17 mouse cellular contexts compared by ENCODE assay signal in the genomic region with DNA sequence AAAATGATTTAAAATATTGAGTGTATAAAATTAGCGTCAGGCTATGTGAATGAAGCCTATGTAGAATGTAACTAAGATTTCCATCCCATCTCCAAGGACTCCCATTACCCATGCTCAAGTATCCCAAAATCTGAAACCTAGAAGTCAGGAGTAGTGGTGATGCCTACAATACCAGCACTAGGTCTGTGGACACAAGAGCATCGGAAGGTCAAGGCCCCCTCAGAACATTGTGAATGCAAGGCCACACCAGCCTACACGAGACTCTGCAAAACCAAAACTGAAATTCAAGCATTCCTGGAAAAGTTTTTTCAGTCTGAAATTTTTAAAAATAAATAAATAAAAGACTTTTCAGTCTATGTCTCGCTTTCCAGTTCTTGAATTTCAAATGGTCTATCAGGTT. TPM values are rescaled to one million over a fixed set of nuclear protein-coding genes. Genes with fewer than 3 reads are reported as not detected.
DNase-seq lines count a peak whose midpoint lies in the region; ATAC-seq lines count a peak whose summit lies in the region.
"Had no signal": no experiment of that assay in that cellular context is flagged by ENCODE, and none has a peak within 500 bp of the region (broad histone marks: within the 10 kb centered on the region; RNA-seq: fewer than 3 reads in every experiment).

No protein-coding gene starts in this region.

- H3K9ac ChIP-seq in heart, embryonic 15.5 days: no peak overlapping the region
- H3K9ac ChIP-seq: embryonic facial prominence, embryonic 15.5 days; hindbrain, embryonic 14.5 days; intestine, embryonic 15.5 days; kidney, embryonic 15.5 days had no signal

- no peaks in the 10 kb centered on the region for H3K9me3 ChIP-seq in heart, embryonic 10.5 days
- no peaks in the 10 kb centered on the region for H3K9me3 ChIP-seq in heart, embryonic 15.5 days (replicated peaks)
- H3K9me3 ChIP-seq: embryonic facial prominence, embryonic 15.5 days; forebrain, embryonic 10.5 days; hindbrain, embryonic 10.5 days; intestine, embryonic 15.5 days; kidney, embryonic 15.5 days had no signal

- no peaks in the 10 kb centered on the region for H3K27me3 ChIP-seq in heart, embryonic 10.5 days (ENCODE audit: insufficient read depth, poor library complexity, severe bottlenecking)
- no peaks in the 10 kb centered on the region for H3K27me3 ChIP-seq in heart, embryonic 15.5 days
- H3K27me3 ChIP-seq: CH12.LX; embryonic facial prominence, embryonic 15.5 days; intestine, embryonic 15.5 days; kidney, embryonic 15.5 days; Patski had no signal

- ATAC-seq in heart, embryonic 15.5 days (replicated peaks; ENCODE audit: insufficient number of reproducible peaks, insufficient read depth, low FRiP score, low read depth): no peak
- ATAC-seq: Patski had no signal

- no peak overlapping the region for H3K4me3 ChIP-seq in heart, embryonic 10.5 days
- no peak overlapping the region for H3K4me3 ChIP-seq in heart, embryonic 15.5 days
- no peak overlapping the region for H3K4me3 ChIP-seq in brown adipose tissue, adult 24 weeks (ENCODE audit: insufficient read depth, low read depth, low read length)
- H3K4me3 ChIP-seq: embryonic facial prominence, embryonic 15.5 days; erythroblast, embryonic 14.5 days; intestine, embryonic 15.5 days; kidney, embryonic 15.5 days had no signal

- H3K36me3 ChIP-seq in heart, embryonic 10.5 days: peaks cover 7% of the 10 kb centered on the region; the same call in 1 of the 2 replicates
- 0 out of 2 replicates have a peak, but pooled peaks cover 4% of the 10 kb centered on the region for H3K36me3 ChIP-seq in heart, embryonic 15.5 days
- H3K36me3 ChIP-seq: embryonic facial prominence, embryonic 15.5 days; forebrain, embryonic 10.5 days; hindbrain, embryonic 10.5 days; intestine, embryonic 15.5 days; kidney, embryonic 15.5 days had no signal

- WGBS in heart, embryonic 10.5 days: 78% methylated on average over 4 of the region's 4 CpGs
- 72% methylated on average over 4 of the region's 4 CpGs for WGBS in heart, embryonic 15.5 days

- H3K27ac ChIP-seq in heart, embryonic 10.5 days: no peak overlapping the region
- 0 out of 2 replicates have a peak overlapping the region, but pooled peaks have one; percentile 79 for H3K27ac ChIP-seq in heart, embryonic 15.5 days
- peak overlapping the region; percentile 99 for H3K27ac ChIP-seq in brown adipose tissue, adult 24 weeks (replicated peaks; ENCODE audit: low read depth, low read length)
- H3K27ac ChIP-seq: forebrain, embryonic 10.5 days; hindbrain, embryonic 10.5 days; hindbrain, embryonic 14.5 days had no signal

- peak; percentile 44 for DNase-seq in adrenal gland, postnatal 14 days
- DNase-seq in adrenal gland, postnatal 10 days: no peak
- peak; percentile 61 for DNase-seq in heart, adult 11 months
- no peak for DNase-seq in heart, embryonic 10.5 days (ENCODE audit: low spot score)
- DNase-seq in heart, postnatal 36 days: no peak

- no peak overlapping the region for H3K4me2 ChIP-seq in heart, embryonic 15.5 days
- H3K4me2 ChIP-seq: embryonic facial prominence, embryonic 15.5 days; heart, embryonic 11.5 days; hindbrain, embryonic 14.5 days had no signal

- intact Hi-C loops in heart, postnatal 36 days (cut with DNase I): loop anchor here (1.0 to 5.0 kb wide), 4 partner anchors 44 to 405 kb away; a partner anchor contains a TSS

- peaks cover 63% of the 10 kb centered on the region for H3K4me1 ChIP-seq in heart, embryonic 10.5 days
- H3K4me1 ChIP-seq in heart, embryonic 15.5 days (replicated peaks): peaks cover 73% of the 10 kb centered on the region
- peaks cover 13% of the 10 kb centered on the region for H3K4me1 ChIP-seq in brown adipose tissue, adult 24 weeks (ENCODE audit: control insufficient read depth, insufficient read depth, insufficient read length, low read length)

RNA-seq across cellular contexts. Expression of a gene that starts 44.9 kb away (rescaled TPM):
- 129 and 137 TPM in 2 replicates for total RNA-seq in adrenal gland, postnatal 14 days (2021)
- total RNA-seq in adrenal gland, postnatal 10 days (2021): 10 to 100 TPM; 87.7 to 92.0 TPM
- polyA plus RNA-seq in heart, embryonic 10.5 days (2016; fragmentation: Nextera tagmentation; extraction: Ambion mirVana): 30.1 and 39.6 TPM in 2 replicates
- polyA plus RNA-seq in heart, embryonic 15.5 days (2015; fragmentation: Nextera tagmentation; extraction: Ambion mirVana): 40.0 and 48.5 TPM in 2 replicates
- total RNA-seq in heart, postnatal 36 days (2021): 10 to 100 TPM; 89.4 to 95.7 TPM
- polyA plus RNA-seq in brown adipose tissue, adult 24 weeks (2012; ENCODE audit: insufficient read depth, insufficient read length, missing spikeins): 30.6 and 41.6 TPM in 2 replicates

Comparison
In these comparisons a context has a peak if more than half of its experiments do, and no peak if none do; other contexts are left out.
1. DNase-seq: peak in adrenal gland, postnatal 14 days (single experiment) and heart, adult 11 months (single experiment); none in adrenal gland, postnatal 10 days (single experiment), heart, embryonic 10.5 days (single experiment) and heart, postnatal 36 days (0 of 2).